Mouse (Mus musculus) ES-E14 (cell line): ENCODE data around the gene Atp1b1.

ENCODE experiments used
- CHD2 ChIP-seq: IDR thresholded peaks from 2 replicates; pipeline ENCODE4 v1.6.1; 2014; ENCODE audit warnings: mild to moderate bottlenecking, low read depth, low read length, inconsistent platforms
- HCFC1 ChIP-seq: IDR thresholded peaks from 2 replicates; pipeline ENCODE4 v1.6.1; 2012; ENCODE audit warnings: low read length, inconsistent platforms, borderline replicate concordance; ENCODE audit not compliant: insufficient read depth
- MAFK ChIP-seq: IDR thresholded peaks from 2 replicates; pipeline ENCODE4 v1.6.1; 2014; ENCODE audit warnings: mild to moderate bottlenecking, low read depth, low read length, inconsistent platforms; ENCODE audit not compliant: insufficient read depth
- ZC3H11A ChIP-seq: IDR thresholded peaks from 2 replicates; pipeline ENCODE4 v1.6.1; 2012; ENCODE audit warnings: low read depth, mild to moderate bottlenecking, inconsistent platforms, low read length, borderline replicate concordance
- ZNF384 ChIP-seq: IDR thresholded peaks from 2 replicates; pipeline ENCODE4 v1.6.1; 2012; ENCODE audit warnings: low read depth, low read length, inconsistent platforms

DNA sequence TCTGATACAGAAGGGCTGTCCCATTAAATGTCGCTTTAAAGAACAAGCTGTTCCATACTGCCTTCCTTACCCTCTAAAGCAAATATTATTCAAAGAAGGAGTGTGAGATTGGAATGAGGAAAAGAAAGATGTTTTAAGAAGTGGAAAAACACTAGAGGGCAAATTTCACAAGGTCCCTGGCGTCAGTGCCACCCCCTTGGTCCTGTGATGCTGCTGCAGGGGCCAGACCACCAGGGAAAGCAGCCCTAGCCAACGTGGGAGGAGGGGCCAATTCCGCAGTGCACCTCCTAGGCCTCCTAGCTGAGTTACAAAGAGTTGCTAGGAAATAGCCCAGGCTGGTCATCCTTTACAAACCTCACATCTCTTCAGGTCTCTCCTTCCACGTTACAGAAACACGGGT is 2.1 kb downstream of the Atp1b1 start:
- TF ChIP-seq ZNF384 (no peak), ZC3H11A (no peak), HCFC1 (no peak), CHD2 (no peak), MAFK (no peak)
